Mouse (Mus musculus) MEL (cell line): ENCODE measurements around the gene Il4ra. TPM values are rescaled to one million over a fixed set of nuclear protein-coding genes. Genes with fewer than 3 reads are reported as not detected.

Source experiments
- DNase-seq: peaks from one replicate; pipeline ENCODE4 v3.0.0; 2011; ENCODE audit warnings: low read depth, low spot score
- H3K27ac ChIP-seq: 2 replicates; pipeline ENCODE4 v1.5.1; 2012; ENCODE audit warnings: low read depth, mild to moderate bottlenecking, control low read depth, low read length, moderate library complexity; ENCODE audit not compliant: control insufficient read depth
- H3K27me3 ChIP-seq, 2 experiments: fragments of 150-350 bp in 1 of 2; sonication (generic) in 1 of 2; 2 replicates each; pipeline ENCODE4 v1.6.1; 2012; ENCODE audit warnings: low read length in 2 of 2, mild to moderate bottlenecking in 2 of 2, improper control_type of control experiment in 1 of 2, moderate library complexity in 1 of 2; ENCODE audit not compliant: insufficient read depth in 2 of 2, control insufficient read depth in 1 of 2
- H3K36me3 ChIP-seq, 2 experiments: 2 replicates each; pipeline ENCODE4 v1.6.1; 2012 to 2014; ENCODE audit warnings: low read length in 2 of 2, improper control_type of control experiment in 1 of 2, inconsistent platforms in 1 of 2, mild to moderate bottlenecking in 1 of 2; ENCODE audit not compliant: insufficient read depth in 2 of 2, control insufficient read depth in 1 of 2
- H3K4me1 ChIP-seq, 2 experiments: fragments of 150-350 bp in 1 of 2; sonication (generic) in 1 of 2; 2 replicates each; pipeline ENCODE4 v1.6.1; 2012; ENCODE audit warnings: low read length in 2 of 2, improper control_type of control experiment in 1 of 2, mild to moderate bottlenecking in 1 of 2; ENCODE audit not compliant: insufficient read depth in 2 of 2, control insufficient read depth in 1 of 2
- H3K4me3 ChIP-seq, 2 experiments: fragments of 150-350 bp in 1 of 2; sonication (generic) in 1 of 2; 2 replicates each; pipeline ENCODE4 v1.5.1; 2012; ENCODE audit warnings: low read depth in 2 of 2, low read length in 2 of 2, mild to moderate bottlenecking in 2 of 2, moderate library complexity in 2 of 2, control low read depth in 1 of 2, improper control_type of control experiment in 1 of 2; ENCODE audit not compliant: control insufficient read depth in 1 of 2, insufficient read depth in 1 of 2
- H3K79me2 ChIP-seq: 2 replicates; pipeline ENCODE4 v1.6.1; 2012; ENCODE audit warnings: mild to moderate bottlenecking, low read length, moderate library complexity; ENCODE audit not compliant: control insufficient read depth, poor library complexity, insufficient read depth
- H3K9ac ChIP-seq: 2 replicates; pipeline ENCODE4 v1.6.1; 2012; ENCODE audit warnings: low read depth, mild to moderate bottlenecking, control low read depth, low read length, moderate library complexity; ENCODE audit not compliant: control insufficient read depth, poor library complexity, severe bottlenecking
- H3K9me3 ChIP-seq: fragments of 150-350 bp; sonication (generic); replicated peaks from 2 replicates; pipeline ENCODE4 v1.6.1; 2012; ENCODE audit warnings: mild to moderate bottlenecking, low read length, improper control_type of control experiment, moderate library complexity; ENCODE audit not compliant: insufficient read depth
- CHD2 ChIP-seq: IDR thresholded peaks from 2 replicates; pipeline ENCODE4 v1.6.1; 2011; ENCODE audit warnings: low read length, improper control_type of control experiment
- CTCF ChIP-seq, 3 experiments: IDR thresholded peaks in 2 of 3; conservative IDR thresholded peaks in 1 of 3; 2 replicates each; pipeline ENCODE4 v1.5.1; 2011 to 2012; ENCODE audit warnings: low read length in 3 of 3, low read depth in 2 of 3, mild to moderate bottlenecking in 2 of 3, improper control_type of control experiment in 1 of 3, inconsistent platforms in 1 of 3, mixed read lengths in 1 of 3, moderate library complexity in 1 of 3; ENCODE audit not compliant: control insufficient read depth in 1 of 3, insufficient read depth in 1 of 3, poor library complexity in 1 of 3, severe bottlenecking in 1 of 3
- ELF1 ChIP-seq: IDR thresholded peaks from 2 replicates; pipeline ENCODE4 v1.6.1; 2014; ENCODE audit warnings: low read depth, mild to moderate bottlenecking, inconsistent platforms, low read length, improper control_type of control experiment, moderate library complexity
- EP300 ChIP-seq, 2 experiments: IDR thresholded peaks; 2 replicates each; pipeline ENCODE4 v1.6.1; 2011; ENCODE audit warnings: improper control_type of control experiment in 2 of 2, low read length in 2 of 2, low read depth in 1 of 2, mild to moderate bottlenecking in 1 of 2
- HCFC1 ChIP-seq: IDR thresholded peaks from 2 replicates; pipeline ENCODE4 v1.6.1; 2012; ENCODE audit warnings: low read depth, mild to moderate bottlenecking, inconsistent platforms, low read length, improper control_type of control experiment, moderate library complexity
- JUND ChIP-seq: IDR thresholded peaks from 2 replicates; pipeline ENCODE4 v1.6.1; 2011; ENCODE audit warnings: low read depth, mild to moderate bottlenecking, improper control_type of control experiment, low read length
- KAT2A ChIP-seq: conservative IDR thresholded peaks from 2 replicates; pipeline ENCODE4 v1.6.1; 2012; ENCODE audit warnings: low read depth, low read length, improper control_type of control experiment, inconsistent platforms
- MAFK ChIP-seq: IDR thresholded peaks from 2 replicates; pipeline ENCODE4 v1.6.1; 2011; ENCODE audit warnings: low read depth, mild to moderate bottlenecking, low read length, improper control_type of control experiment, borderline replicate concordance
- MAX ChIP-seq: IDR thresholded peaks from 2 replicates; pipeline ENCODE4 v1.6.1; 2011; ENCODE audit warnings: low read length, improper control_type of control experiment
- MAZ ChIP-seq: IDR thresholded peaks from 2 replicates; pipeline ENCODE4 v1.6.1; 2012; ENCODE audit warnings: low read depth, mild to moderate bottlenecking, inconsistent platforms, low read length, improper control_type of control experiment
- MYB ChIP-seq: IDR thresholded peaks from 2 replicates; pipeline ENCODE4 v1.6.1; 2011; ENCODE audit warnings: mild to moderate bottlenecking, low read depth, low read length, improper control_type of control experiment
- MYC ChIP-seq: IDR thresholded peaks from 2 replicates; pipeline ENCODE4 v1.6.1; 2011; ENCODE audit warnings: low read depth, mild to moderate bottlenecking, low read length, improper control_type of control experiment, moderate library complexity
- POLR2A ChIP-seq, 2 experiments: IDR thresholded peaks; 2 replicates each; pipeline ENCODE4 v1.6.1; 2011 to 2012; ENCODE audit warnings: low read length in 2 of 2, mild to moderate bottlenecking in 2 of 2, control low read depth in 1 of 2, improper control_type of control experiment in 1 of 2, low read depth in 1 of 2, moderate library complexity in 1 of 2; ENCODE audit not compliant: control insufficient read depth in 1 of 2, insufficient read depth in 1 of 2, poor library complexity in 1 of 2
- RCOR1 ChIP-seq: IDR thresholded peaks from 2 replicates; pipeline ENCODE4 v1.6.1; 2012; ENCODE audit warnings: low read depth, mild to moderate bottlenecking, inconsistent platforms, low read length, improper control_type of control experiment
- UBTF ChIP-seq: IDR thresholded peaks from 2 replicates; pipeline ENCODE4 v1.6.1; 2012; ENCODE audit warnings: low read depth, mild to moderate bottlenecking, inconsistent platforms, low read length, improper control_type of control experiment, moderate library complexity, borderline replicate concordance; ENCODE audit not compliant: insufficient read depth
- ZKSCAN1 ChIP-seq: IDR thresholded peaks from 2 replicates; pipeline ENCODE4 v1.6.1; 2012; ENCODE audit warnings: low read depth, mild to moderate bottlenecking, inconsistent platforms, low read length, improper control_type of control experiment, moderate library complexity
- polyA plus RNA-seq, 2 experiments: library from polyadenylated mRNA; stranded (reverse) in 1 of 2; unstranded in 1 of 2; fragments of >175 nt in 1 of 2; fragments of >200 nt in 1 of 2; gene quantifications; 2 replicates each; pipeline versions ENCODE4 v1.2.1 to v1.2.4; 2012; ENCODE audit warnings: low replicate concordance in 2 of 2, low read depth in 1 of 2; ENCODE audit not compliant: insufficient read length in 2 of 2, insufficient read depth in 1 of 2, missing spikeins in 1 of 2
- total RNA-seq: library from RNA; depleted of rRNA; stranded (reverse); fragments of 300-350 nt; gene quantifications from 2 replicates; pipeline ENCODE4 v1.2.3, GENCODE M21; 2012

The Il4ra gene
- total and polyA plus RNA-seq, 3 experiments = 3.6 to 5.0 TPM; not detected in 1

GRCm38 (mm10) chr7:125589896-125590295 lies 38.0 kb downstream of the Il4ra start:
- Histone ChIP-seq H3K79me2 (no peaks in the 10 kb centered on the region), H3K27ac (no peak overlapping the region), H3K36me3 (peaks cover 0 to 3% of the 10 kb centered on the region in 2 experiments; a peak in 1 of 4 replicates), H3K27me3 (no peaks in the 10 kb centered on the region), H3K9ac (no peak overlapping the region), H3K9me3 (no peaks in the 10 kb centered on the region), H3K4me3 (no peak overlapping the region), H3K4me1 (peaks cover 0 to 5% of the 10 kb centered on the region in 2 experiments; a peak in 1 of 4 replicates)
- DNase-seq = no peak
- TF ChIP-seq MAZ (no peak), MYC (no peak), ZKSCAN1 (no peak), UBTF (no peak), ELF1 (no peak), HCFC1 (no peak), KAT2A (no peak), MYB (no peak)

DNA sequence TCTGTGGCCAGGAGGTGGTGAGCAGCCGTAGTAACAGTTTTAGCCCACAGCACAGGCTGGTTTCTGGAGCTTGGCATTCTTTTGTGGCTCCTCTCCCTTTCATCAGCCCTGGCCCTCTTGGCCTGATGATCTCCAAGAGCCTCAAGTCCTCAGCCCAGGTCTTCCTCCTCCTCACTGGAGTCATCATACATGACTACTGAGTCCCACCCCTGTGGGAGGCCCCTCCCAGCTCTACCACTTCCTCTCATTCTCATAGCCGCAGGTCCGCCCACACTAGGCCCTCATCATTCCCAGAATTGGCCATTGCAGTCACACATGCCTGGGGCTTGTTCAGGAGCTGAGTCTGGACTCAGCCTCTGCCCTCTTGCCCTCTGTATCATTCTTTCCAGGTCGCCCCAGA lies 41.9 kb downstream of the Il4ra start:
- Histone ChIP-seq H3K27me3 (no peaks in the 10 kb centered on the region), H3K79me2 (no peaks in the 10 kb centered on the region), H3K27ac (no peak overlapping the region), H3K9me3 (no peaks in the 10 kb centered on the region), H3K4me3 (no peak overlapping the region), H3K4me1 (peaks cover 2 to 14% of the 10 kb centered on the region in 2 experiments), H3K9ac (no peak overlapping the region), H3K36me3 (peaks cover 0 to 4% of the 10 kb centered on the region in 2 experiments; a peak in 1 of 4 replicates)
- DNase-seq = peak; percentile 47
- TF ChIP-seq MAFK = no peak
- TF ChIP-seq HCFC1 = no peak
- no peak for TF ChIP-seq UBTF
- TF ChIP-seq MAX = no peak
- no peak for TF ChIP-seq CHD2
- no peak for TF ChIP-seq RCOR1
- TF ChIP-seq EP300 (IDR thresholded peaks at IDR 0.05; ENCODE audit: low read depth in 1 of 2, low read length in 2 of 2) = no peak
- no peak for TF ChIP-seq ELF1

GRCm38 (mm10) chr7:125596406-125596805 lies 44.5 kb downstream of the Il4ra start:
- H3K27ac ChIP-seq = no peak overlapping the region
- H3K9me3 ChIP-seq = no peaks in the 10 kb centered on the region
- H3K27me3 ChIP-seq = no peaks in the 10 kb centered on the region
- H3K4me1 ChIP-seq = peaks cover 2 to 18% of the 10 kb centered on the region in 2 experiments
- TF ChIP-seq CTCF (IDR thresholded peaks at IDR 0.05 in 2 of 3, conservative IDR thresholded peaks at IDR 0.05 in 1 of 3; ENCODE audit: control insufficient read depth in 1 of 3, insufficient read depth in 1 of 3, low read depth in 2 of 3, low read length in 3 of 3, poor library complexity in 1 of 3, severe bottlenecking in 1 of 3) = no peak
- TF ChIP-seq JUND = no peak
- no peak for TF ChIP-seq CHD2
- TF ChIP-seq POLR2A (IDR thresholded peaks at IDR 0.05; ENCODE audit: control insufficient read depth in 1 of 2, insufficient read depth in 1 of 2, low read depth in 1 of 2, low read length in 2 of 2, poor library complexity in 1 of 2) = no peak
- 0 out of 4 replicates have a peak overlapping the region, but pooled peaks of 1 of the 2 experiments have one; percentile 4 for H3K4me3 ChIP-seq
- no peak overlapping the region for H3K9ac ChIP-seq
- peak; percentile 36 for DNase-seq
- peaks cover 0 to 4% of the 10 kb centered on the region in 2 experiments; a peak in 1 of 4 replicates for H3K36me3 ChIP-seq
- H3K79me2 ChIP-seq = no peaks in the 10 kb centered on the region
